Mouse (Mus musculus) layer of hippocampus, postnatal 36 days (tissue): ENCODE measurements at regions not wholly inside any gene's neighbourhood (a gene's known extent, or its start where the extent isn't known, plus 50 kb on each side); places are given as distances from the start of the nearest gene placed in this dataset.

ENCODE experiments used
- DNase-seq, 2 experiments: peaks; one replicate each; pipeline ENCODE4 v3.0.0; 2022

GRCm38 (mm10) chr1:35724366-35724900, 343.8 kb upstream of the Hs6st1 start:
- DNase-seq, result no peak

GRCm38 (mm10) chr1:35726596-35726995, 341.6 kb upstream of the Hs6st1 start:
- DNase-seq, result peak; percentile 58 to 64

- DNase-seq, result no peak
These were observed 340.8 kb upstream of the Hs6st1 start for GRCm38 (mm10) chr1:35727310-35727990.

GRCm38 (mm10) chr1:35729785-35730295, 338.4 kb upstream of the Hs6st1 start:
- no peak for DNase-seq

- no peak for DNase-seq
These were observed 337.9 kb upstream of the Hs6st1 start for GRCm38 (mm10) chr1:35730309-35730708.

GRCm38 (mm10) chr1:35736247-35736646, 332.0 kb upstream of the Hs6st1 start:
- DNase-seq, result no peak

GRCm38 (mm10) chr1:35749603-35750002, 318.6 kb upstream of the Hs6st1 start:
- peak in 1 of 2 experiments; percentile 38 for DNase-seq

- DNase-seq, result no peak
These were observed 318.1 kb upstream of the Hs6st1 start for GRCm38 (mm10) chr1:35750092-35750521.

- DNase-seq, result no peak
These were observed 315.6 kb upstream of the Hs6st1 start for GRCm38 (mm10) chr1:35752636-35753035.

- no peak for DNase-seq
These were observed 314.0 kb upstream of the Hs6st1 start for GRCm38 (mm10) chr1:35754170-35754569.

GRCm38 (mm10) chr1:35759010-35759409, 309.2 kb upstream of the Hs6st1 start:
- DNase-seq, result peak; percentile 54 to 55

- DNase-seq, result peak; percentile 33 to 38
These were observed 308.6 kb upstream of the Hs6st1 start for GRCm38 (mm10) chr1:35759600-35759999.

- no peak for DNase-seq
These were observed 305.1 kb upstream of the Hs6st1 start for GRCm38 (mm10) chr1:35763051-35763450.

- DNase-seq, result no peak
These were observed 304.7 kb upstream of the Hs6st1 start for GRCm38 (mm10) chr1:35763456-35763855.

GRCm38 (mm10) chr1:35764068-35764467, 304.1 kb upstream of the Hs6st1 start:
- no peak for DNase-seq

GRCm38 (mm10) chr1:35765692-35766091, 302.5 kb upstream of the Hs6st1 start:
- no peak for DNase-seq

- DNase-seq, result no peak
These were observed 301.9 kb upstream of the Hs6st1 start for GRCm38 (mm10) chr1:35766271-35766670.

GRCm38 (mm10) chr1:35772567-35772966, 295.6 kb upstream of the Hs6st1 start:
- DNase-seq, result no peak

GRCm38 (mm10) chr1:35774566-35774965, 293.6 kb upstream of the Hs6st1 start:
- DNase-seq, result no peak

GRCm38 (mm10) chr1:35782668-35783067, 285.5 kb upstream of the Hs6st1 start:
- no peak for DNase-seq

- no peak for DNase-seq
These were observed 284.8 kb upstream of the Hs6st1 start for GRCm38 (mm10) chr1:35783427-35783826.

GRCm38 (mm10) chr1:35786241-35786640, 282.0 kb upstream of the Hs6st1 start:
- no peak for DNase-seq

GRCm38 (mm10) chr1:35786668-35787213, 281.5 kb upstream of the Hs6st1 start:
- DNase-seq, result no peak

GRCm38 (mm10) chr1:35797064-35797463, 271.1 kb upstream of the Hs6st1 start:
- no peak for DNase-seq
